Mouse (Mus musculus): Measurements from ENCODE around the gene Icam4. TPM values are rescaled to one million over a fixed set of nuclear protein-coding genes. Genes with fewer than 3 reads are reported as not detected.
A peak's percentile ranks its signal among the peaks of the same experiment; 100 is the strongest.

The Icam4 gene
- polyA plus RNA-seq, 1 experiment: 8.1 TPM

DNA sequence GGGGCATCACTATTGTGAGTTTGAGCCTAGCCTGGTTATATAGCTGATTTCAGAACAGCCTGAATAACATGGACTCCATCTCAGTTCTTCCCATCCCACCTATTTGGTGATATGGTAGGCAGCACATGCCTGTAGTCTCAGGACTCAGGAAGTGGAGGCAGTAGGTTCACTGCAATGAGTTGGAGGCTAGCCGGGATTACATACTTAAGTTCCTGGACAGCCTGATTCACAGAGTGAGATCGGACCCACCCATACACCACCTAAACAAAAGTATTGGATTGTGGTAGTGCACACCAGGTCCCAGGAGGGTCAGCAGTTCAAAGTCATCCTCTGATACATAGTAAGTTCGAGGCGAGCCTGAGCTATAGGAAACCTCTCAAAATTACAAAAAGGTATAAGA is 43.5 kb downstream of the Icam4 start:
- 10% methylated on average over 4 of the region's 4 CpGs for WGBS
- H3K4me3 ChIP-seq (ENCODE audit: extremely low read depth, insufficient read depth, insufficient read length): peak overlapping the region; percentile 77
- H3K36me3 ChIP-seq (ENCODE audit: control insufficient read depth, insufficient read depth, low read length): peaks cover 10% of the 10 kb centered on the region
- TF ChIP-seq CTCF (IDR thresholded peaks at IDR 0.05; ENCODE audit: extremely low read depth, insufficient read depth, insufficient read length, insufficient replicate concordance): no peak
- TF ChIP-seq POLR2A (IDR thresholded peaks at IDR 0.05; ENCODE audit: low read depth, low read length): no peak
- H3K27me3 ChIP-seq (ENCODE audit: control insufficient read depth, insufficient read depth, low read length): no peaks in the 10 kb centered on the region
- no peak overlapping the region for H3K27ac ChIP-seq (ENCODE audit: insufficient read depth, low read length)
- no peak for DNase-seq (ENCODE audit: low read depth in 1 of 2, low spot score in 2 of 2)
- H3K4me1 ChIP-seq (ENCODE audit: control insufficient read depth, insufficient read depth, insufficient read length): peaks cover 6% of the 10 kb centered on the region; the same call in 1 of the 2 replicates

DNA sequence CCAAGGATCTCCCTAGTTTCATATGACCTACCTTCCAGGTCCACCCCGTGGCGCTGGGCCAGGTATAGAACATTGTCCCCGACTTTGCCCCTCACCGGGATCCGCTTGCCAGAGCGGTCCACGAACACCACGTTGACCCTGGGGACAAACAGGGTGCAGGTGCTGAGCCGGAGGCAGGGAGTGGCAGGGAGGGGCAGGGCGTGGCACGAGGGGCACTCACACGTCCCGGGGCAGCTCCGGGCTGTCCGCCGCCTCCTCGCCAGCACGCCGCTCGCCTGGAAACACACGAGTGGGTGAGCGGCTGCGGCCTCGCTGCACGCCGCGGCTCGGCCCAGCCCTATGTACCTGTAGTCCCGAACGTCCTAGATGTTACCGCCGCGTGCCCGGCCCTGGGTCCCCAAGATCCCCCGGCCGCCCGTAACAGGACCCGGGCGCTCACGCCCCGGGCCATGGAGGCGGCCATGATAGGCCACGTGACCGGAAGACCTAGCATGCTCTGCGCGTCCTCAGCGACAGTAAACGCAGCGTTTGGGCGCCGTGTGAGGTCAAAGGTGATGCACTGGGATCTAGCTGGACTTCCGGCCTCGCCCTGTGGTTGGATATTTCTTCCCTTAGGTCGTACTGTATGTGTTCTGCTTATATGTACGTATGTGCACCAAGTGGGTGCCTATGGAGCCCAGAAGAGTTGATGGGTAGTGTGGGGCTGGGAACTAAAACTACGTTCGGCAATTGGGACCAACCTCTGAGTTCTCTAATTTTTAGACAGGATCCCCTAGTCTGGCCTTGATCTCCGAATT is 44.1 kb downstream of the Icam4 start, which contains the start of the genes Gm49373 and Fdx1l:
Gene Gm49373, minus strand, starts transcription at position 53 of the 797 bp plus-strand sequence.
Gene Fdx1l, minus strand, starts transcription at position 571 of the 797 bp plus-strand sequence.
- H3K4me3 ChIP-seq (ENCODE audit: extremely low read depth, insufficient read depth, insufficient read length): peak within 1 kb of the TSS; percentile 77
- peak within 1 kb of the TSS; percentile 26; the same call in 1 of the 2 replicates for H3K27ac ChIP-seq (ENCODE audit: insufficient read depth, low read length)
- H3K36me3 ChIP-seq (ENCODE audit: control insufficient read depth, insufficient read depth, low read length): peaks cover 10% of the 10 kb centered on the region
- whole genome bisulfite sequencing: 2% methylated on average over 58 of the region's 58 CpGs
- TF ChIP-seq CTCF (IDR thresholded peaks at IDR 0.05; ENCODE audit: extremely low read depth, insufficient read depth, insufficient read length, insufficient replicate concordance) (no peak), POLR2A (IDR thresholded peaks at IDR 0.05; ENCODE audit: low read depth, low read length) (peak; percentile 30; the same call in 1 of the 2 replicates)
- peaks cover 6% of the 10 kb centered on the region; the same call in 1 of the 2 replicates for H3K4me1 ChIP-seq (ENCODE audit: control insufficient read depth, insufficient read depth, insufficient read length)
- peak; percentile 64 to 85 for DNase-seq (ENCODE audit: low read depth in 1 of 2, low spot score in 2 of 2)
- H3K27me3 ChIP-seq (ENCODE audit: control insufficient read depth, insufficient read depth, low read length): no peaks in the 10 kb centered on the region

DNA sequence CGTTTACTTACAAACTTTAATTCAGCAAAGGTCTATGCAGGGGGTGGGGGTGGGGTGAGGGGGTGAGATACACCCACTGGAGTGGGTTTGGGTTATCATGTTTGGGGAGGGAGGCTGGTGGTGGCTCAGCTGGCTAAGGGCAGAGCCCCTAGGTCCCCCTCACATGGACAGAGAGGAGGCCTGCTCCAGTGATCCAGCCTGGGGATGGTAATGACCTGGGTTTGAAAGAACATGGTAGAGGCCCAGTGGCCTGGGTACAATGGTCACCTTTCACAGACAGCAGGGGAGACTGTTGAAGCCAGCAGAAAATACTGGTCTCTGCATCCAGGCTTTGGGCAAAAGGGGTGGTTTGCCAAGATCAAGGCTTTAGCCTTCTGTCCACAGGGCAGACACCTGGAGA is 45.0 kb downstream of the Icam4 start:
- 67% methylated on average over 1 of the region's 1 CpGs for WGBS
- Histone ChIP-seq H3K4me3 (ENCODE audit: extremely low read depth, insufficient read depth, insufficient read length) (no peak overlapping the region), H3K27ac (ENCODE audit: insufficient read depth, low read length) (no peak overlapping the region), H3K36me3 (ENCODE audit: control insufficient read depth, insufficient read depth, low read length) (peaks cover 19% of the 10 kb centered on the region), H3K27me3 (ENCODE audit: control insufficient read depth, insufficient read depth, low read length) (no peaks in the 10 kb centered on the region), H3K4me1 (ENCODE audit: control insufficient read depth, insufficient read depth, insufficient read length) (peaks cover 6% of the 10 kb centered on the region; the same call in 1 of the 2 replicates)
- DNase-seq (ENCODE audit: low read depth in 1 of 2, low spot score in 2 of 2): no peak
- no peak for TF ChIP-seq CTCF (IDR thresholded peaks at IDR 0.05; ENCODE audit: extremely low read depth, insufficient read depth, insufficient read length, insufficient replicate concordance)
- no peak for TF ChIP-seq POLR2A (IDR thresholded peaks at IDR 0.05; ENCODE audit: low read depth, low read length)

DNA sequence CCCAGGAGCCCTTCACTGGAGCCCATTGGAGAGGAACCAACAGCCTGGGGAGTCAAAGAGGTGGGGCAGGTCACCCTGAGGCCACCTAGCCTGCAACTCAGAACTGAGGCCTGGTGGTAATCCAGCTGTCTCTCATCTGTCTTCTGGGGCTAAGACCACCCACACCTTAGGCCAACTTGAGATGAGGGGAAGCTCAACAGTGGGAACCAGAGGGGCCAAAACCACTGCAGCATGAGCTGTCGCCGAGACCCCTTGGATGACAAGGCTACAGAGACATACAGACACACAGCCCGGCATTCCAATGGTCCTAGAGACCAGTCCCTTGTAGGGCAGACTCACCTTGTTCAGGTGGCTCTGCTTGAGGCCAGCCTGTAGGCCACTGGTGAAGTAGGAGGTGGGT is 46.5 kb downstream of the Icam4 start:
- H3K36me3 ChIP-seq (ENCODE audit: control insufficient read depth, insufficient read depth, low read length): peaks cover 33% of the 10 kb centered on the region
- H3K4me3 ChIP-seq (ENCODE audit: extremely low read depth, insufficient read depth, insufficient read length): no peak overlapping the region
- no peak for DNase-seq (ENCODE audit: low read depth in 1 of 2, low spot score in 2 of 2)
- 96% methylated on average over 3 of the region's 3 CpGs for WGBS
- H3K27ac ChIP-seq (ENCODE audit: insufficient read depth, low read length): no peak overlapping the region
- no peaks in the 10 kb centered on the region for H3K27me3 ChIP-seq (ENCODE audit: control insufficient read depth, insufficient read depth, low read length)
- H3K4me1 ChIP-seq (ENCODE audit: control insufficient read depth, insufficient read depth, insufficient read length): peaks cover 6% of the 10 kb centered on the region; the same call in 1 of the 2 replicates
- no peak for TF ChIP-seq POLR2A (IDR thresholded peaks at IDR 0.05; ENCODE audit: low read depth, low read length)
- no peak for TF ChIP-seq CTCF (IDR thresholded peaks at IDR 0.05; ENCODE audit: extremely low read depth, insufficient read depth, insufficient read length, insufficient replicate concordance)

Other genes starting within 250 kb of the Icam4 start
- gene Col5a3, start 214.3 kb upstream of the Icam4 start, polyA plus RNA-seq (2012; rRNA removed): 1.4 TPM in 2 replicates
- not detected in 2 replicates for gene Rdh8, start 210.9 kb upstream of the Icam4 start, polyA plus RNA-seq (2012; rRNA removed)
- 82.8 and 108 TPM in 2 replicates for gene A230050P20Rik, start 160.7 kb upstream of the Icam4 start, polyA plus RNA-seq (2012; rRNA removed)
- 2.7 and 3.8 TPM in 2 replicates for gene Angptl6, start 149.6 kb upstream of the Icam4 start, polyA plus RNA-seq (2012; rRNA removed)
- gene Ppan, start 141.2 kb upstream of the Icam4 start, polyA plus RNA-seq (2012; rRNA removed): 116 and 120 TPM in 2 replicates
- 89.3 and 103 TPM in 2 replicates for gene Eif3g, start 130.8 kb upstream of the Icam4 start, polyA plus RNA-seq (2012; rRNA removed)
- gene Dnmt1, start 69.5 kb upstream of the Icam4 start, polyA plus RNA-seq (2012; rRNA removed): 37.0 and 44.9 TPM in 2 replicates
- 3.4 and 3.9 TPM in 2 replicates for gene S1pr2, start 52.6 kb upstream of the Icam4 start, polyA plus RNA-seq (2012; rRNA removed)
- 75.8 and 99.7 TPM in 2 replicates for gene Mrpl4, start 26.6 kb upstream of the Icam4 start, polyA plus RNA-seq (2012; rRNA removed)
- 59.7 and 67.4 TPM in 2 replicates for gene Icam1, start 13.4 kb upstream of the Icam4 start, polyA plus RNA-seq (2012; rRNA removed)
- gene Icam5, start 2.7 kb downstream of the Icam4 start, polyA plus RNA-seq (2012; rRNA removed): 1.1 and 1.2 TPM in 2 replicates
- 0.28 and 0.65 TPM in 2 replicates for gene Zglp1, start 37.7 kb downstream of the Icam4 start, polyA plus RNA-seq (2012; rRNA removed)
- 0.19 and 0.32 TPM in 2 replicates for gene Gm49373, start 43.7 kb downstream of the Icam4 start, polyA plus RNA-seq (2012; rRNA removed)
- gene Fdx1l, start 44.2 kb downstream of the Icam4 start, polyA plus RNA-seq (2012; rRNA removed): 38.3 and 59.5 TPM in 2 replicates
- 5.2 and 18.8 TPM in 2 replicates for gene Gm38431, start 62.6 kb downstream of the Icam4 start, polyA plus RNA-seq (2012; rRNA removed)
- gene Raver1, start 62.6 kb downstream of the Icam4 start, polyA plus RNA-seq (2012; rRNA removed): 77.9 and 93.1 TPM in 2 replicates
- gene Tyk2, start 101.9 kb downstream of the Icam4 start, polyA plus RNA-seq (2012; rRNA removed): 46.1 and 52.2 TPM in 2 replicates
- 39.5 and 44.7 TPM in 2 replicates for gene Cdc37, start 120.6 kb downstream of the Icam4 start, polyA plus RNA-seq (2012; rRNA removed)
- 12.4 and 13.1 TPM in 2 replicates for gene Pde4a, start 136.3 kb downstream of the Icam4 start, polyA plus RNA-seq (2012; rRNA removed)
- gene Keap1, start 210.0 kb downstream of the Icam4 start, polyA plus RNA-seq (2012; rRNA removed): 55.4 and 78.4 TPM in 2 replicates
- 12.2 and 21.3 TPM in 2 replicates for gene S1pr5, start 219.1 kb downstream of the Icam4 start, polyA plus RNA-seq (2012; rRNA removed)
- 44.8 and 48.4 TPM in 2 replicates for gene Atg4d, start 235.9 kb downstream of the Icam4 start, polyA plus RNA-seq (2012; rRNA removed)

All from spleen, adult 2 months (tissue).